Mouse (Mus musculus): ENCODE measurements around the gene Synrg.

The Synrg gene

DNA sequence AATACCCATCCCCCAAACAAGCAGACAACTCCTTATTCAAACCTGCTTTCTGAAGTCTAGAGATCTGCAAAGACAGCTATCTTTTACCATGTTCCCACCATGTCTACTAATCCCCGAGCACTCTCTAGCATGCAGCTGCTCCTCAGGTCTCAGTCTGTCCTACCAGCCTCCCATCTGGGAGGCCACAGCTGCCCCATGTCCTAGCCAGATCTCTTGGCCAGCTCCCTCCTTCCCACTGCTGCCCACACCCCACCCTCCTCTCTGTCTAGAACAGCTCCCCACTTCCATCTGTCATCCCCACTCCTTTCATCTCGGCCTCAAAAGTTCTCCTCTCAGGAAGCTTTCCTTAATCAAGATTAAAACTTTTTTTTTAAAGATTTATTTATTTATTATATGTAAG, 112.8 kb downstream of the Synrg start:
- DNase-seq (ENCODE audit: low read depth) = no peak

DNA sequence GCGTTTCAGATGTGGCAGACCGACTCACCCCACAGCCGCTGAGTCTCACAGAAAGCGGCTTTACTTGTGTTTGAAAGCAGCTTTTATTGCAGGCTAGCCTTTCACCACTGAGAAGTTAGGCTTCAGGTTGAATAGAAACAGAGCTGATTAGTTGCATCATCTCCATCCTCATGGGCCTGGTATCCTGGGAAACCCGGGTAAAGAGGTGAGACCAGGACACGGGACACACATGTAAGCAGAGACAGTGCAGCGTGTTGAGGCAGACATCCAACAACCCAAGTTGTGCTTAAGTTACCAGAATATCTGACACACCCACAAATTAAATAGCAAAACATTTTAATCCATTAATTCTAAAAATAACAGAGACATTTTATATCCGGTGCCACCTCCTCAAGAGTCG, 114.4 kb downstream of the Synrg start:
- no peak for DNase-seq (ENCODE audit: low read depth)

DNA sequence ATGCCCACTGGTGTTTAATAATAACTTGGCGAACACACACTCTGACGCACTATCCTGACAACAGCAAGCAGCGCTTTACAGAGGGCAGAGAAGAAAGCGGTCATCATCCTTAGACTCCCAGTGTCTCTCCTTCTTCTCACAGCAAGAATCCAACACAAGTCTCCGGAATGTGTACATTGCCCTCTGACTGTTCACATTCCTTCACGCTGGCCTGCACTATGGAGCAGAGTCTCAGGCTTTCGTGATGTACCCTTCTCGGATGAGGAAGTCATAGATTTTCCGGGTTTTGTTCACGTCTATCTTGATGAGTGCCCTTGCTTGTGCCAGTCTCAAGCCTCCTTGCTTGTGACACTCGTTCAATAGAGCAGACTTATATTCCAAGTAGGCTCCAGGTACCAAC, 115.1 kb downstream of the Synrg start:
- no peak for DNase-seq (ENCODE audit: low read depth)

DNA sequence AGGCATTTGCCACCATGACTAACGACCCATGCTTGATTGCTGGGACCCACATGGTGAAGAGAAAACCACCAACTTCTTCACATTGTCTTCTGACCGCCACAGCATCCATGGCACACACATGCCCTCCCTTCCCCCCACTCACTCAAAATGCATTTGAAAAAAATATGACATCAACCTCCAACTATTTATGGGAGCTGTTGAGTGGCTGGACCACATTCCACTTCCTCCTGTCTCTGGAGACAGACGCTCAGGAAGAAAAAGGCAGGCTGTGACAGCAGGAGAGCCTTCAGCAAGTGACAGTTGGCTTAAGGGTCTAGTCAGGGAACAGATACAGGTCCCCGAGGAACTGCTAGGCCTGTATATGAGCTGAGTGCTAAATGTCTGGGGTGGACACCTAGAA, 115.7 kb downstream of the Synrg start:
- DNase-seq (ENCODE audit: low read depth) = no peak

DNA sequence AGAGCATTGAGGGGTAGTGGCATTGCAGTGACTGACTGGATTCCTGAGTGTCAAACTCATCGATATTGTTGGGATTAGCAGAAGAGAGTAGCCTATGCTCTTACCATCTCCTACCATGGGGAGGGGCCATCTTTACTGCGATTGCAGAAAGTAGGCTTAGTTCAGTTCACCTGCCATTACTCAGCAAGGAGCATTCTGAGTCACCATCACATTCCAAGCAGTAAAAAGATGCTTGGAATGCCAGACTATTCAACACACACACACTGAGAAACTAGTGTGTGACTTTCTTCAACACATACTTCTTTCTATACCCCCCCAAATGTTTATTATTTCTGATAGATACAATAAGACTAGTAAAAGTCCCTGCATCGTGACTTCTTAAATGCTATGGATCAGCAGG, 116.1 kb downstream of the Synrg start:
- DNase-seq (ENCODE audit: low read depth) = no peak

DNA sequence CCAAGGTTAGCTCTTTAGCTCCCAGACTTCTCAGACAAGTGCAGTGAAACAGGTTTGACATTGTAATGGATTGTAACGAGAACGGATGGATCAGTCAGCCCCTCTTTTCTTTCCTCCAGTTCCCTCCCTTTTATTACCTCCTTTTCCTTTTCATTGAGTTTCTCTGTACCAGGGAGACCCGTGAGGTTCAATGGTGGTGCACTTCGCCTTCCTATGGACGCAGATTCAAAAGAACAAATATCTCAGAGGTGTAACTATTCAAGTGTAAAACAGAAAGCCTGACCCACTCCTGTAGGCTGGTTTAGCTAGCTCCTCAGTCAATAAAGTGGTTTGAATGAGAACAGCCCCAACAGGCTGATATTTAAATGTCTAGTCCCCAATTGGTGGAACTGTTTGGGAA, 117.7 kb downstream of the Synrg start:
- DNase-seq (ENCODE audit: low read depth) = no peak

DNA sequence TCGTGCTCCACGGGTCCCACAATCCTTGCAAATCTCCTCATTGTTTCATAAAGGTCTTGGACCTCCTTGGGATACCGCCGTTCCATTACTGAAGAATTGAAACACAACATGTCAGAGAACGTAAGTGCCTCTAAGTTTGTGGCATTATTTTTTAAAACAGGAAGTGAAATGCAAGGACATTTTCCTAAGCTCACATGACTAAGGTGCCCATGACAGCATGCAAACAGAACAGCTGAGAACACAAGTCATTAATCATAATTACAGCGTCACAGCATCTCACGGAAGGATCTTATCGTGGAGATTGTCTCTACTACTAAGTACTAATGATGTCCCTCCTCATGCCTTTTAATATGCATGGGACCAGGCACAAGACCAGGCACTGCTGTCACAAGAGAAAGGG, 126.3 kb downstream of the Synrg start:
- DNase-seq (ENCODE audit: low read depth) = no peak
